Mouse (Mus musculus): ENCODE measurements at regions not wholly inside any gene's neighbourhood (a gene's known extent, or its start where the extent isn't known, plus 50 kb on each side); places are given as distances from the start of the nearest gene placed in this dataset.

GRCm38 (mm10) chr15:85634322-85635141 lies 52.3 kb upstream of the Wnt7b start:
- DNase-seq (ENCODE audit: low read depth in 1 of 2, low spot score in 2 of 2) = peak; percentile 99 to 100

DNA sequence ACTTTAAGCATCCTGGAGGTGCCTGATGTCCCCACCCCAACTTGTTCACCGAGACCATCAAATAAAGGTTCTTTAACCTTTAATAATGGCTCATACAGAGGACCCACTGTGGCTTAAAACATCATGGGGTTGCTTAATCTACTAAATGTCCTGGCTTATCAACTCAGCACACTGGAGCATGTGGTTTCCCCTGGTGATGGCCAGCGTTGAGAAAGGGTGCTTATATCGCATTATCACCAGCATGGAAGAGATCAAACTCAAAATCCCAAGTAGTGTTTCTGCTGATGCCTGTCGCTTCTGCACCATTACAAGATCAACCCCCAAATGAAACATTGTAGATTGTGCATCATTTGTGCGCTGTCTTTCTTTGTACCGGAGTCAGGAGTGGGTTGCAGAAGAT lies 53.2 kb upstream of the Wnt7b start:
- DNase-seq (ENCODE audit: low read depth in 1 of 2, low spot score in 2 of 2) = no peak

GRCm38 (mm10) chr15:85639566-85639965 lies 57.3 kb upstream of the Wnt7b start:
- no peak for DNase-seq (ENCODE audit: low read depth in 1 of 2, low spot score in 2 of 2)

DNA sequence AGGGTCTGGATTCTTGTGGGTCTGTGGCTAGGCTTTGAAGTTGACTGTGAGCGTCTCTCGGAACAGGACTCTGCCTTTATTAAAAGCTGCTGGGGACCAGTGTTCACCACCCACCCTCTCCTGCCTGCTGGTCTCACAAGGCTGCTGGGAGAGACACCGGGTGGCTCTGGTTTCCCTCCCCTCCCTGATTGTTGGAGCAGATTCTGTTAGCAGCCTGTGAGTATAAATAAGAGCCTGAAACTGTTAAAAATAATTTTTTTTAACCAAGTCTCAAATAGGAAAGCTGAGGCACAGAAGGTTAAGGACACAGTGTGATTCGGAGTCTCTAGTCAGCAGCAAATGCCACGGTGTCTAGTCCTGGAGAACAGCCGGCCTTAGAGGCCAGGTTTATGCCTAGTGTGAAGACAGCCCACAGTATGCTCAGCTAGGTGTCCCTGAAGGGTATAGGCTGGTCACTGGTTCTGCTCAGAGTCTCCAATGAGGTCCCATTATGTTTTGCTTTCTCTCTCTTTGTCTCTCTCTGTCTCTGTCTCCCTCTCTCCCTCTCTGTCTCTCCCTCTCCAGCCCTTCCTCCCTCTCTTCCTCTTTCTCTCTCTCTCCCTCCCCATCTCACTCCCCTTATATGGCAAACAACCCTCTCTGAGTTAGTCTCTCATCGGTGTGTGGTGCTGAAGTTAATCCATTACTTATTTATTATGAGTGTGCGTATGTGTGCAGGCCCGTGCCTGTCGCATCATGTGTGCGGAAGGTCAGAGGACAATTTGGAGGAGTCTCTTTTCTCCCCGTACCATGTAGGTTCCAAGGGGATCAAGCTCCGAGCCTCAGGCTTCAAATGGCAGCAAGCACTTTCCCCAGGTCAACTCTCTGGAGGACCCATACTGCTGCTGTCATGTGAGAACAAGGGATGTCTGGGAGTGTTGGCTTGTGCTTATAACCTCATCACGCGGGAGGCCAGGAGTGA lies 59.1 kb upstream of the Wnt7b start:
- no peak for DNase-seq (ENCODE audit: low read depth in 1 of 2, low spot score in 2 of 2)

DNA sequence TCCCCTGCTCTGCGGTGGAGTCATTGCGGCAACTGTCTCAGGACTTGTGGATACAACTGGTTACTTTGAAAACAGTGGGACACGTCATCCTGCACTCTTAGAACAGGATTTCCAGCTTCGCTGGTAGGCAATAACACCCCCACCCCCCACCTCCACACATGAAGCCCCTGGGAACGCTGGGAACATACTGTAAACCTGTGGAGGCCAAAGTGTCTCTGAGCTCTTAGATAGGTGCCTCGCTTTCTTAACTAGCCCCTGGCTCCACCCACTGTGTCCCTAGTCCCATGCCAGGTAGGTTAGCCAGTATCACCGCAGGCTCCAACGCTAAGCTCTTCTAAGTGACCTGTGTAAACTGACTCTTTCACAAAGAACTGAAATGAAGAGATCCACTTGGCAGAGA lies 63.1 kb upstream of the Wnt7b start:
- no peak for DNase-seq (ENCODE audit: low read depth in 1 of 2, low spot score in 2 of 2)

DNA sequence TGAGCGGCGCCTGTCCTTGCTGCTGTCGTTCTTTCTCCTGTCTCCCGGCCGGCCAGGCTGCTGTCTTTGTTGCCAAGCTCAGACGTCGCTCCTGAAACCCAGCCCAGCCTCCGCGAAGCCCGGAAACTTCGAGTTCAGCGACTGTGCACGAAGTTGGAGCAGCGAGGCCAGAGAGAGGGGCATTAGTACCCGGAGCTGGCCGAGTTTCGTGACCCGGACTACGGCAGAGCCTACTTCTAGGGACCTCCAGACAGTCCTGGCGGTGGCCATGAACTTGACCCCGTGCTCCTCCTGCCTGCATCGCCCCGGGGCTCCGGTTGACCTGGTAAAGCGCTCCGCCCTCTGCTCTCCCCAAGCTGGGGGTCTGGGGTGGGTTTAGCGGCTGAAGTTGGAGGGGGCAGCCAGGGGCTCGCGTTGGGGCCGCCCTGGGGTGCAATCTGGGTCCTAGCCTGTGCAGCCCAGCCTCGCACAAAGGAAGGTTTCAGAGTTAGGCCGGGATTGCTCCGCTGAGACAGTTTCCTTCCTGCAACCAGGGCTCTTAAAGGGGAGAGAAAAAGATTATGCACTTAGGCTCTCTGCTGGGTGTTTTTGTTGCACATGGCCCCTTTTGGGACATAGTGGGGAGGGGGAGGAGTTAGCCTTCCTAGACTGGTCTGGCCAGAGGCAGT lies 63.8 kb upstream of the Wnt7b start:
- DNase-seq (ENCODE audit: low read depth in 1 of 2, low spot score in 2 of 2) = no peak

DNA sequence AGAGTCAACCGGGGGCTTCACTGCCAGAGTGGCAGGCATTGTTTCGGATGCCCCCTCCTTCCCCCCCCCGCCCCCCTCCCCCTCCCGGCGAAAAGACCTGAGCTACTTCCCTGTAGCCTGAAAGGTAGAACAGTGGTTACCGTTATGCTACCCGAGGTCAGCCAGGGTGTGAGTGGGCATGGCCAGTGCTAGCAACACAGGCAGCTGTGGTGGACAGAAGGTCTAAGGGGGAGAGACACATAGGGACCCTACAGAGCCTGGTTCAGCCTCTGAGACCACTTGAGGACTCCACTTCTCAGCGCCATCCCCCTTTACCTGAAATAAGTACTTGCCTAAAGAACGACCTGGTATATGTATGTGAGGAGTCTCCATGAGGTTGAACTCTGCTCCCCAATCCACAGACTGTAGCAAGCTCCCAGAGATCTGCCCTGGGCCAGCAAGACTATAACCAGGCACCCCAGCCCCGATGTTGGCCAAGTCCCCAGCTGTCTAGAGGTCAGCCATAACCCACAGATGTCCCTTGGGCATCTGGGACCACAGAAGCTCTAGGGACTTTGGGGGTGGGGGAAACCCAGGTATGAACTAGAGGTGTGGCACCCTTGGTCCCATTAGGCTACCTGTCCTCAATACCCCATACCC lies 64.5 kb upstream of the Wnt7b start:
- no peak for DNase-seq (ENCODE audit: low read depth in 1 of 2, low spot score in 2 of 2)

GRCm38 (mm10) chr15:85647593-85647992 lies 65.3 kb upstream of the Wnt7b start:
- no peak for DNase-seq (ENCODE audit: low read depth in 1 of 2, low spot score in 2 of 2)

DNA sequence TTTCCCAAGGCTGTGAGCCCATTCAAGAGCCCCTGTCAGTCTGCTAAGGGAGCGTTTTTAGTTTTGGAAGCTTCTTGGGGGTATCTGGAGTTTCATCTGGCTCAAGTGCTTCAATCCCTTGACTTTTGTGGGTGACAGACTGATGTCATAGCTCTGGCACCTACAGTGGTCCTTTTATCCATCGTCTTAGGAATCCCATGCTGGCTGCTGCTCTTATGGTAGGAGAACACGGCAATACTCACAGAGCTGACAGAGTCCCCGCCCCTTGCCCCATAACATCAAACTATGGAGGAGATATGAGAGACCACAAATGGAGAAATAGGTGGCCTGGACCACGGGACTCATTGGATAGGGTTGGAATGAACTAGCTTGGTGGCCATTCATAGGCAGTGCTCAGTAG lies 68.0 kb upstream of the Wnt7b start:
- DNase-seq (ENCODE audit: low read depth in 1 of 2, low spot score in 2 of 2) = no peak

- DNase-seq (ENCODE audit: low read depth in 1 of 2, low spot score in 2 of 2) = no peak
These were observed 69.6 kb upstream of the Wnt7b start for GRCm38 (mm10) chr15:85651718-85652420.

GRCm38 (mm10) chr15:85652431-85652830 lies 70.2 kb upstream of the Wnt7b start:
- no peak for DNase-seq (ENCODE audit: low read depth in 1 of 2, low spot score in 2 of 2)

DNA sequence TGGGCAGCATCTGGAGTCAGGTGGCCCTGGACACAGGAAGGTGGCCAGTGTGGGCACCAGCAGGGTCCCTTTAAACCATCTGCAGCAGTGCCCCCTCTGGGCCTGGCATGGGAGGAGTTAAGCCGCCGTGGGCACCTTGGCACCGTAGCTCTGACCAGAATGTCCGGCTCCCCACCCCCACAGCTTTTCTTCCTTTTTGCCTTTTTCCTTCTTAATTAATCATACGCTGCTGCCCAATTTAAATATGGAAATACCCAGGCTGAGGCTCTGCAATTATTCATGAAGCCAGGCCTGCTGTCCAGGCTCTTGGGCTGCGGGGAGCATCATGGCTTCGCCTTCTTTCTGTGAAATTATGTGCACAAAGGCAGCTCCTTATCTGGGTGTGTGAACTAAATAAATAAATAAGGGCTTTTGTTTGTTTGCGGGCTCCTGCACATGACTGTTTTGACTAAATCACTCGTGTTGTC lies 70.6 kb upstream of the Wnt7b start:
- DNase-seq (ENCODE audit: low read depth in 1 of 2, low spot score in 2 of 2) = no peak

- peak in 1 of 2 experiments; percentile 36 for DNase-seq (ENCODE audit: low read depth in 1 of 2, low spot score in 2 of 2)
These were observed 71.4 kb upstream of the Wnt7b start for GRCm38 (mm10) chr15:85653421-85654401.

- DNase-seq (ENCODE audit: low read depth in 1 of 2, low spot score in 2 of 2) = no peak
These were observed 72.5 kb upstream of the Wnt7b start for GRCm38 (mm10) chr15:85654791-85655190.

DNA sequence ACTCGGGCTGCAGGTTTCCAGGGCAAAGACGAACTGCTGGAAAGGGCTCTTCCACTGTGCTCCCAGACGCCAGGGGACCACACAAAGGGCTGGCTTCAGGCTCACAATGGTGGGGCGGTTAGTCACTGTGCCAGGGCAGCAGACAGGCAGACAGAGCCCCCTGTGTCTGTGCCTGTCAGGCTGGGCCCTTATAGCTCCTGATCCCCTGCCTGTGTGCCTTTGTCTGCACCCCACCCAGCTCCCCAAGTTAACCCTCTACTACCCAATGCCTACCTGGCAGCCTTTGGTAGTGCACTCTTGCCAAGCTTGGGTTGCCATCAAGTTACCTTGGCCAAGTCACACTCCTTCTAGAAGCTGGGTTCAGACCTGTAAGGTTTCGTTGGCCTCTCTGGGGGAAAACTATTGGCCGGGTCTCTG lies 73.5 kb upstream of the Wnt7b start:
- DNase-seq (ENCODE audit: low read depth in 1 of 2, low spot score in 2 of 2) = no peak

DNA sequence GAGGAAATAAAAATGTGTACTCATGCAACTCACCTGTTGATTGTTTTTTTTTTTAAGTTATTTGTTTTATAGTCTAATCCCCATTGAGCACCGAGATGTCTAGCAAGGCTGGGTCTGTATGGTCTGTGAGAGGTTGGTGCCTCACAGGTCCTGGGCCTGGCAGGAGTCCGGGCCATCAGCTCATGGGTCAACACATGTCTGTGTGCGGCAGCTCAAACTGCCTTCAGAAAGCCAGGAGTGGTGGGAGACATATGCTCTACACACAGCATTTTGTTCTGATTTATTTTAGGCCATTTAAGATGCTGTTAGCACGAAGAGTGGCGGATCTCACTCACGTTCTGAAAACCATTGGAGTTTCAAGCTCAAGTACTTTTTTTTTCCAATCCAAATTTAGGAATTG lies 74.6 kb upstream of the Wnt7b start:
- DNase-seq (ENCODE audit: low read depth in 1 of 2, low spot score in 2 of 2) = no peak

DNA sequence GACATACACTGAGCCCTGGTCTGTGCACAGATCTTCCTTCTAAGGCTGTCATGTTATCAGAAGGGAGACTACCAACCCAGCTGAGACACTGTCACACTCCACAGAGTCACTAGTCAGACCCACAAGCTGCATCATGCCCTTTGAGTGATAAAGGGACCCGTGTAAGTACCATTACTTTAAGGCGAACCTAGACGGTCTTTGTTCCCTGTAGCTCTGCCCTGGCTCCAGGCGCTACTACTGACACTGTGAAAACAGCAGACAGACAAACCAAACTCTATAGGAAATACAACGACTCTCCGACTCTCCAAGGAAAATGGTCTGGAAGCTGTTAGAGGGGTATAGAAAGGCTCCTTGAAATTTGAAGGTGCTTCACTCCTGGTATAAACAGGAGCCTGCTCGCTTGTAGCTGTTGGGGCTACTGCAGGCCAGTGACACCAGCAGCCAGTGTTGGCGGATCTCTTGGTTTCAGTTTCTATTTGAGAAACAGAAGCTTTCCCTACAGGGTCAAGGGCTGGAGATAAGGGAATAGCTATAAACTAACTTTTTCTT lies 75.2 kb upstream of the Wnt7b start:
- DNase-seq (ENCODE audit: low read depth in 1 of 2, low spot score in 2 of 2) = no peak

- no peak for DNase-seq (ENCODE audit: low read depth in 1 of 2, low spot score in 2 of 2)
These were observed 76.0 kb upstream of the Wnt7b start for GRCm38 (mm10) chr15:85658101-85658885.

Measured in monocyte, adult 2 months (primary cell).